Mouse (Mus musculus): ENCODE measurements around the gene Ap5s1. TPM values are rescaled to one million over a fixed set of nuclear protein-coding genes. Genes with fewer than 3 reads are reported as not detected.

The Ap5s1 gene
- polyA plus RNA-seq (2016; fragmentation: Nextera tagmentation; extraction: Ambion mirVana) = 28.4 and 29.1 TPM in 2 replicates

DNA sequence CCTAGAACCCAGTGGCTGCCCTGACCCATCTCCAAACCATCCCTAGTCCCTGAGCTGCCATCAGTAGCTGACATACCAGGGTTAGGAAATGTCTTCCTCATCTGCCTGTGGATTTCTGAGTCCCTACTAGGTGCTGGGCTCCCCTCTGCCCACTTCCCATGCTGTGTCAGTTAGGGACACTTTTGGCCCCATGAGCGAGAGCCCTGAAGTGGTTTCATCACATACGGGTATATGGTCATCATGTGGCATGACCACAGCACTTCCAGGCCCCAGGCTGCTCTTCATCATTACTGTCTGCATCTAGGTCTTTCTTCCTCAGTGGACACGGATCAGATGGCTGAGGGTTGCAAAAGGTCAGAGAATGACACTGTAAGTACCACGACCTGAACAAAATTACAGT lies at the start of gene Ap5s1:
Ap5s1 (plus strand) TSS at position 301 of the 400 bp plus-strand sequence.
- Histone ChIP-seq H3K4me3 (no peak within 1 kb of the TSS), H3K9ac (no peak within 1 kb of the TSS), H3K9me3 (replicated peaks) (no peaks in the 10 kb centered on the region), H3K27me3 (no peaks in the 10 kb centered on the region), H3K4me1 (peaks cover 12% of the 10 kb centered on the region), H3K4me2 (replicated peaks) (no peak within 1 kb of the TSS), H3K36me3 (no peaks in the 10 kb centered on the region), H3K27ac (no peak within 1 kb of the TSS)
- WGBS = 79% methylated on average over 4 of the region's 4 CpGs
- ATAC-seq (ENCODE audit: low FRiP score) = no peak

DNA sequence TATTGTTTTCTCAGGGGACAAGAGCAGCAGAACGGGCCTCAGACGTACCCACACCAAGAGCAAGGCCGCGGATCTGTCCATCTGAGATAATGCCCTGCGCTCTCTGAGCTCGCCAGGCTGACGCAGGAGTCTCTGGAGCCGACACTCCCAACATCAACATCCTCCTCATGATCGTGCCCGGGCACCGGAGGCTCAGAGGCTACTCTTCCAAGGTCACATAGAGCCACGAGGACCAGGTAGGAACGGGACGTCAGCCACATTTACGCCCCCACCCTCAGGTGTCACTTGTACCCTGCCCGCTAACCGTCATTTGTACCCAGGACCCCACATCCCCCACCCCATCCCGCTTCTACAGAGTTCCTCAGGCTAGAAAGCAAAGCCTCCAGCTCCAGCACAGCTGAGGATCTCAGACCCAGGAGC lies 47.4 kb upstream of the Ap5s1 start:
- H3K27me3 ChIP-seq = no peaks in the 10 kb centered on the region
- H3K4me1 ChIP-seq = peaks cover 35% of the 10 kb centered on the region
- H3K36me3 ChIP-seq = no peaks in the 10 kb centered on the region
- 1% methylated on average over 18 of the region's 18 CpGs for WGBS
- H3K27ac ChIP-seq = peak overlapping the region; percentile 79
- H3K4me3 ChIP-seq = peak overlapping the region; percentile 55
- H3K4me2 ChIP-seq (replicated peaks) = peak overlapping the region; percentile 81
- peak; percentile 75 for ATAC-seq (ENCODE audit: low FRiP score)
- H3K9me3 ChIP-seq (replicated peaks) = 0 out of 2 replicates have a peak, but pooled peaks cover under 1% of the 10 kb centered on the region
- H3K9ac ChIP-seq = peak overlapping the region; percentile 83

DNA sequence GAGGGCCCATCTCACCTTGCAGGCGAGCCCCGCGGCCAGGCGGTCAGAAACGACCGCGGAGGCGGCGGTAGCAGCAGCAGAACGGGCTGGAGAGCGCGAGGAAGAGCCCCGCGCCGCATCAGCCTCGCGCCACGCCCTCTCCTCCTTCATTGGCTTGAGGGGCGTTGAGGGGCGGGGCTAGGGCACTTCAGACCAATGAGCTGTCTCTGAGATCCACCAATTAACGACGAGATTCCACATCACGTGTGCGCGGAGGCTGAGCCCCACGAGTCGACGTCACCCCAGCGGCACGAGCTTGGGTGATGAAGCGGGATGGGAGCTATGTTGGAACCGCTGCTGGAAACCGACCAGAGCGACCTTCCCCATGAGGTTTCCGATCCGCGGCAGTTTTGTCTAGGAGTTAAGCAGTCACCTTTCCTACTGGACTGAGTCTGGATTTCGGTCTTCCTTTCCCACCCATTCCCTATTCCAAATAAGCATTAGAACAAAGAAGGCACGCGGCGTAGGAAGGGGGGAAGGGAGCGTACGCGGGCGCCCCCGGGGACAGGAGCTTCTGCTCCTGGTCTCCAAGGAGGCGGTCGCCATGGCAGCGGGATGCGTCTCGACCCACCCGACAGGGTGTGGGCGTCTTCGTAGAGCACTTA lies 46.8 kb upstream of the Ap5s1 start, which contains the start of gene 1700037H04Rik:
1700037H04Rik (minus strand) TSS at position 144 of the 644 bp plus-strand sequence.
- under 1% methylated on average over 54 of the region's 54 CpGs for WGBS
- H3K9me3 ChIP-seq (replicated peaks) = 0 out of 2 replicates have a peak, but pooled peaks cover 5% of the 10 kb centered on the region
- peak within 1 kb of the TSS; percentile 55 for H3K4me3 ChIP-seq
- peak within 1 kb of the TSS; percentile 81 for H3K4me2 ChIP-seq (replicated peaks)
- peak within 1 kb of the TSS; percentile 95 for H3K27ac ChIP-seq
- ATAC-seq (ENCODE audit: low FRiP score) = peak; percentile 96
- H3K36me3 ChIP-seq = no peaks in the 10 kb centered on the region
- H3K9ac ChIP-seq = peak within 1 kb of the TSS; percentile 83
- peaks cover 35% of the 10 kb centered on the region for H3K4me1 ChIP-seq
- H3K27me3 ChIP-seq = no peaks in the 10 kb centered on the region

- Histone ChIP-seq H3K9ac (peak overlapping the region; percentile 72), H3K27me3 (no peaks in the 10 kb centered on the region), H3K9me3 (replicated peaks) (0 out of 2 replicates have a peak, but pooled peaks cover 5% of the 10 kb centered on the region), H3K36me3 (no peaks in the 10 kb centered on the region), H3K4me1 (peaks cover 35% of the 10 kb centered on the region), H3K4me2 (replicated peaks) (peak overlapping the region; percentile 81), H3K27ac (peak overlapping the region; percentile 95), H3K4me3 (peak overlapping the region; percentile 55)
- no peak for ATAC-seq (ENCODE audit: low FRiP score)
- under 1% methylated on average over 17 of the region's 17 CpGs for WGBS
Observed at GRCm38 (mm10) chr2:131160671-131161111, 46.2 kb upstream of the Ap5s1 start.

DNA sequence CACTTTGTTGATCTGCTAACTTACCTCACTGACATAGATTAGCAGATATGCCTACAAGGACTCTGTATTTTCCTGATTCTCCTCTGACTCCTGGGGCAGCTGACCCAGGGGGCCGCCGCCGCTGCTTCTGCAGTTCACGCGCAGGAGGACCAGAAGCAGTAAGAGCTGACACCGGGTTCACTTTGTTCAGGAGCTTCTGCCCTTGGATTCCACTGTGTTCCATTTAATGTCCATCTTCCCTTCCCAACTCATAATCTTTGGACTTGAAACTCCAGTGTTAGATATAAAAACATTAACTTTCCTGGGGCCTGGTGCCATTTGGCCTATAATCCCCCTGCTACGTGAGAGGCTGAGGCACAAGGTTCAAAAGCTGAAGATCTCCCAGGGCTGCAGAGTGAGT lies 43.0 kb upstream of the Ap5s1 start:
- Histone ChIP-seq H3K9ac (no peak overlapping the region), H3K9me3 (replicated peaks) (0 out of 2 replicates have a peak, but pooled peaks cover 5% of the 10 kb centered on the region), H3K4me3 (no peak overlapping the region), H3K4me2 (replicated peaks) (no peak overlapping the region), H3K4me1 (peaks cover 11% of the 10 kb centered on the region), H3K36me3 (no peaks in the 10 kb centered on the region), H3K27me3 (no peaks in the 10 kb centered on the region), H3K27ac (no peak overlapping the region)
- no peak for ATAC-seq (ENCODE audit: low FRiP score)
- 76% methylated on average over 7 of the region's 7 CpGs for WGBS

- H3K4me1 ChIP-seq = peaks cover 4% of the 10 kb centered on the region; the same call in 1 of the 2 replicates
- no peak overlapping the region for H3K9ac ChIP-seq
- peaks cover 10% of the 10 kb centered on the region for H3K27me3 ChIP-seq
- no peak overlapping the region for H3K4me2 ChIP-seq (replicated peaks)
- H3K36me3 ChIP-seq = no peaks in the 10 kb centered on the region
- WGBS = 87% methylated on average over 2 of the region's 2 CpGs
- no peak overlapping the region for H3K4me3 ChIP-seq
- ATAC-seq (ENCODE audit: low FRiP score) = no peak
- H3K9me3 ChIP-seq (replicated peaks) = 0 out of 2 replicates have a peak, but pooled peaks cover 5% of the 10 kb centered on the region
- H3K27ac ChIP-seq = no peak overlapping the region
Observed at GRCm38 (mm10) chr2:131166172-131166571, 40.7 kb upstream of the Ap5s1 start.

DNA sequence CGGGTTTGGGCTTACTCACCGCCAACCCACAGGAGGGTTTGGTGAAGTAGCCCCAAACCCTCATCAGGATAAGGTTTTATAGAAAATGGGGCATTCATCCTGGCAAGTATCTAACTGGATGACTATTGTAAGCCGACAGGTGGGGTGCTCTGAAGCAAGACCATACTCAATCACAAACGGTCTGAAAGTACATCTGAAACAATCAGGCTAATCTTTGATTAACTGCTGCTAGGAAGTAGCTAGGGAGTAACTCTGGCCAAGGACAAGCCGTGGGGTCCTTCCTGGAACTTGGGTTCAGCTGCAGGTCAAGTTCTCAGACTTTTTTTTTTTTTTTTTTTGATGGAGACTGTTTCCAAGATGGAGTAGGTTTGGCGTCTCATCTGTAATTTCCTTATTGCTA lies 38.9 kb upstream of the Ap5s1 start:
- H3K36me3 ChIP-seq = peaks cover 6% of the 10 kb centered on the region; the same call in 1 of the 2 replicates
- ATAC-seq (ENCODE audit: low FRiP score) = no peak
- H3K4me1 ChIP-seq = peaks cover 12% of the 10 kb centered on the region
- WGBS = 86% methylated on average over 6 of the region's 6 CpGs
- H3K27me3 ChIP-seq = peaks cover 28% of the 10 kb centered on the region
- no peak overlapping the region for H3K4me3 ChIP-seq
- 0 out of 2 replicates have a peak, but pooled peaks cover 5% of the 10 kb centered on the region for H3K9me3 ChIP-seq (replicated peaks)
- no peak overlapping the region for H3K9ac ChIP-seq
- H3K27ac ChIP-seq = no peak overlapping the region
- H3K4me2 ChIP-seq (replicated peaks) = no peak overlapping the region

DNA sequence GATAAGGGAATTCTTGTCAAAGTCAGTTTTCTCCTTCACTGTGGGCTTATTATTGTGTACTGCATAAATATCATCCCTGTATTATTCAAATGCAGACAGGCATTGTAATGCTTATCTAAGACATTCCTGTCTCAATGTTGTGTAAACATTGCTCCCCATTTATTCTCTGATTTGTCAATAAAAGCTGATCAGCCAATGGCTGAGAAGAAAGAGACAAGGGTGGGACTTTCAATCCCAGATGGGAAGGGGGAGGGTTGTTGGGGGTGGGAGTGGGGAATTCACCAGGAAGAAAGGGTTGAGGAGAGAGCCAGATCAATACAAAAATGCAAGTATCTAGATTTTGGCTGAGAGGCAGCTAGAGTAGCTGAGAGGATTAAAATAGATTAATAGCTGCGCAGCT lies 38.0 kb upstream of the Ap5s1 start:
- no peak overlapping the region for H3K27ac ChIP-seq
- no peak for ATAC-seq (ENCODE audit: low FRiP score)
- H3K4me1 ChIP-seq = peaks cover 18% of the 10 kb centered on the region
- H3K4me3 ChIP-seq = no peak overlapping the region
- 0 out of 2 replicates have a peak, but pooled peaks cover 5% of the 10 kb centered on the region for H3K9me3 ChIP-seq (replicated peaks)
- peaks cover 37% of the 10 kb centered on the region for H3K27me3 ChIP-seq
- peaks cover 6% of the 10 kb centered on the region; the same call in 1 of the 2 replicates for H3K36me3 ChIP-seq
- H3K4me2 ChIP-seq (replicated peaks) = no peak overlapping the region
- WGBS = 82% methylated on average over 1 of the region's 1 CpGs
- H3K9ac ChIP-seq = no peak overlapping the region

- no peak overlapping the region for H3K4me3 ChIP-seq
- H3K4me2 ChIP-seq (replicated peaks) = peak overlapping the region; percentile 43
- 18% methylated on average over 9 of the region's 9 CpGs for WGBS
- H3K27ac ChIP-seq = no peak overlapping the region
- peaks cover 37% of the 10 kb centered on the region for H3K4me1 ChIP-seq
- H3K36me3 ChIP-seq = peaks cover 6% of the 10 kb centered on the region; the same call in 1 of the 2 replicates
- ATAC-seq (ENCODE audit: low FRiP score) = no peak
- no peaks in the 10 kb centered on the region for H3K9me3 ChIP-seq (replicated peaks)
- no peak overlapping the region for H3K9ac ChIP-seq
- H3K27me3 ChIP-seq = peaks cover 38% of the 10 kb centered on the region
Observed at GRCm38 (mm10) chr2:131170936-131171335, 35.9 kb upstream of the Ap5s1 start.

- WGBS = 8% methylated on average over 39 of the region's 43 CpGs
- Histone ChIP-seq H3K27me3 (peaks cover 38% of the 10 kb centered on the region), H3K36me3 (peaks cover 6% of the 10 kb centered on the region; the same call in 1 of the 2 replicates), H3K27ac (no peak overlapping the region), H3K4me2 (replicated peaks) (peak overlapping the region; percentile 43), H3K9me3 (replicated peaks) (no peaks in the 10 kb centered on the region), H3K4me3 (peak overlapping the region; percentile 23), H3K4me1 (peaks cover 41% of the 10 kb centered on the region), H3K9ac (0 out of 2 replicates have a peak overlapping the region, but pooled peaks have one; percentile 18)
- ATAC-seq (ENCODE audit: low FRiP score) = no peak
Observed at GRCm38 (mm10) chr2:131171401-131172104, 35.3 kb upstream of the Ap5s1 start.

- peaks cover 38% of the 10 kb centered on the region for H3K27me3 ChIP-seq
- no peak overlapping the region for H3K27ac ChIP-seq
- H3K4me1 ChIP-seq = peaks cover 49% of the 10 kb centered on the region
- H3K9ac ChIP-seq = no peak overlapping the region
- no peak overlapping the region for H3K4me2 ChIP-seq (replicated peaks)
- 43% methylated on average over 9 of the region's 9 CpGs for WGBS
- ATAC-seq (ENCODE audit: low FRiP score) = no peak
- H3K4me3 ChIP-seq = no peak overlapping the region
- no peaks in the 10 kb centered on the region for H3K9me3 ChIP-seq (replicated peaks)
- peaks cover 9% of the 10 kb centered on the region for H3K36me3 ChIP-seq
Observed at GRCm38 (mm10) chr2:131172322-131172721, 34.6 kb upstream of the Ap5s1 start.

- Histone ChIP-seq H3K4me3 (peak overlapping the region; percentile 38), H3K4me1 (peaks cover 68% of the 10 kb centered on the region), H3K9ac (peak overlapping the region; percentile 49), H3K27ac (no peak overlapping the region), H3K4me2 (replicated peaks) (peak overlapping the region; percentile 87), H3K36me3 (peaks cover 16% of the 10 kb centered on the region), H3K27me3 (peaks cover 38% of the 10 kb centered on the region), H3K9me3 (replicated peaks) (no peaks in the 10 kb centered on the region)
- 5% methylated on average over 11 of the region's 11 CpGs for WGBS
- ATAC-seq (ENCODE audit: low FRiP score) = peak; percentile 47
Observed at GRCm38 (mm10) chr2:131174700-131175099, 32.2 kb upstream of the Ap5s1 start.
